Mouse (Mus musculus): Measurements from ENCODE around the gene Exoc2.

GRCm38 (mm10) chr13:30846506-30846905 lies 127.4 kb downstream of the Exoc2 start:
- no peak for TF ChIP-seq CTCF (IDR thresholded peaks at IDR 0.05; ENCODE audit: low read depth)
- no peak for TF ChIP-seq EP300 (optimal IDR thresholded peaks at IDR 0.05)
